Mouse (Mus musculus) thymus, postnatal 4 days (tissue): Measurements from ENCODE around the gene Cntn5.
A peak's percentile ranks its signal among the peaks of the same experiment; 100 is the strongest.

Experiments
- DNase-seq: peaks from one replicate; pipeline ENCODE4 v3.0.0; 2021

Cntn5 gene

GRCm38 (mm10) chr9:10904616-10905363 is at the start of gene Cntn5:
Gene Cntn5, minus strand, starts transcription at chr9:10904775.
- DNase-seq: peak; percentile 15

- DNase-seq: no peak
These were observed 45.9 kb upstream of the Cntn5 start for GRCm38 (mm10) chr9:10950470-10950869.

- DNase-seq: peak; percentile 66
These were observed 5.0 kb upstream of the Cntn5 start for GRCm38 (mm10) chr9:10909573-10909972.

GRCm38 (mm10) chr9:10905696-10906095 is 1.1 kb upstream of the Cntn5 start:
- no peak for DNase-seq

GRCm38 (mm10) chr9:10879758-10880157 is 24.8 kb downstream of the Cntn5 start:
- DNase-seq: no peak

- DNase-seq: no peak
These were observed 30.7 kb downstream of the Cntn5 start for GRCm38 (mm10) chr9:10873881-10874280.

GRCm38 (mm10) chr9:10856204-10856892 is 48.2 kb downstream of the Cntn5 start:
- DNase-seq: no peak

- DNase-seq: no peak
These were observed 87.9 kb downstream of the Cntn5 start for GRCm38 (mm10) chr9:10816711-10817110.

GRCm38 (mm10) chr9:10797158-10797557 is 107.4 kb downstream of the Cntn5 start:
- DNase-seq: no peak

- DNase-seq: no peak
These were observed 109.5 kb downstream of the Cntn5 start for GRCm38 (mm10) chr9:10795102-10795501.

GRCm38 (mm10) chr9:10731878-10732277 is 172.7 kb downstream of the Cntn5 start:
- no peak for DNase-seq

GRCm38 (mm10) chr9:10724191-10724590 is 180.4 kb downstream of the Cntn5 start:
- no peak for DNase-seq

- DNase-seq: no peak
These were observed 182.5 kb downstream of the Cntn5 start for GRCm38 (mm10) chr9:10722121-10722520.

- DNase-seq: no peak
These were observed 185.6 kb downstream of the Cntn5 start for GRCm38 (mm10) chr9:10718986-10719385.

- no peak for DNase-seq
These were observed 190.9 kb downstream of the Cntn5 start for GRCm38 (mm10) chr9:10713641-10714040.

- no peak for DNase-seq
These were observed 222.9 kb downstream of the Cntn5 start for GRCm38 (mm10) chr9:10681646-10682045.

- DNase-seq: no peak
These were observed 223.4 kb downstream of the Cntn5 start for GRCm38 (mm10) chr9:10681181-10681580.

- no peak for DNase-seq
These were observed 235.9 kb downstream of the Cntn5 start for GRCm38 (mm10) chr9:10668676-10669075.

GRCm38 (mm10) chr9:10667438-10667837 is 237.1 kb downstream of the Cntn5 start:
- no peak for DNase-seq

GRCm38 (mm10) chr9:10665756-10666155 is 238.8 kb downstream of the Cntn5 start:
- no peak for DNase-seq

GRCm38 (mm10) chr9:10663101-10663500 is 241.5 kb downstream of the Cntn5 start:
- no peak for DNase-seq

- no peak for DNase-seq
These were observed 245.1 kb downstream of the Cntn5 start for GRCm38 (mm10) chr9:10659478-10659877.

GRCm38 (mm10) chr9:10658086-10658485 is 246.5 kb downstream of the Cntn5 start:
- no peak for DNase-seq

GRCm38 (mm10) chr9:10657144-10657748 is 247.3 kb downstream of the Cntn5 start:
- no peak for DNase-seq
